Mouse (Mus musculus) left cerebral cortex, postnatal 14 days (tissue): ENCODE data around the gene Wipi1. TPM values are rescaled to one million over a fixed set of nuclear protein-coding genes. Genes with fewer than 3 reads are reported as not detected.

ENCODE experiments used
- DNase-seq, 2 experiments: peaks; one replicate each; pipeline ENCODE4 v3.0.0; 2021 to 2022; ENCODE audit warnings: low spot score in 2 of 2, mixed read lengths in 1 of 2
- intact Hi-C: fragments of 180-260 bp; cut with DNase I; formaldehyde crosslinking; loops from one replicate; pipeline ENCODE4 v1.15.1; 2025
- total RNA-seq, 2 experiments: library from RNA; stranded (reverse); gene quantifications; 2 replicates each; pipeline ENCODE4 v1.2.3; 2021

Wipi1 gene
- total RNA-seq, 2 experiments from 2014 or later: 21.8 to 22.2 TPM

DNA sequence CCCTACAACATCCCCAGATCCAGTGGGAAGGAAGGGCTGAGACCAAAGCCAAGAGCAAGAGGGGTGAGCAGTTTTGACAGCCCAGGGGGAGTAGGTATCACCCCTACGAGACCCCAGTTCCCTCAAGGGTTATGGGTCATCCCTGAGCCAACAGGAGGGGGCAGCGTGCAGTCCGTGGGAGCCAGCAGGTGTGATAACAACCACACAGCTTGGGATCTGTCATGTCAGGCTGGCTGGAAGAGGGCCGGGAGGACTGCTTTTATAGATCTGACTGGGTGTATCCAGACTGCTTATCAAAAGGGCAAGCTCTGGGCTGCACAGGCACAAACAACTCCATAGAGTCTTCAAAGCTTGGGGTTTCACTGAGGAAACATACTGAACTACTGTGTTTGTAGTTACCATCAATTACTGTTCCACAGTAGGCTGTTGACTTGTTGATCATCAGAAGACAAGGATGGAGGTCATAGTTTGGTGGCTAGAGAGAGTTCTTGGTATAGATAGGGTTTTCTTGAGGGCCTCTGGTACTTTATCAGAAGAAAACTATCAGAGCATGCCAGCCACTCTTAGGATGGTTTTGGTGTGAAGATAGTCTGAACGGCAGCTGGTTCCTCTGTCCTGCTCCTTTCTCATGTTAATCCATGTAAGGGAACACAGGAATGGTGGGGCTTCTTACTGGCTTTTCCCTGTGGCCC is 62.0 kb downstream of the Wipi1 start:
- intact Hi-C loops: no loop called here
- DNase-seq: no peak

DNA sequence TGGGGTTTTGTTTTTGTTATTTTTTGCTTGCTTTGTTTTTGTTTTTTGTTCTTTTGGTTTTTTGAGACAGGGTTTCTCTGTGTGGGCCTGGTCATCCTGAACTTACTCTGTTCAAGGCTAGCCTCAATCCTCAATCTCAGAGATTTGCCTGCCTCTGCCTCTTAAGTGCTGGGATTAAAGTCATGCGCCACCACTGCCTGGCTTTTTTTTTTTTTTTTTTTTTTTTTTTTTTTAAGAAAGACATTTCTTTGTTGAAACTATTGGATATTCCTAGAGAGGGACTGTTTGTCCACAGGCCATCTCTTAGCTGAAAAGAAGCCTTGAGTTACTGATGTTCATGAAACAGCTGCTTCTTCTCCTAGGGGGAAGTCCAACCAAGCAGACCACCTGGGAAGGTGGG is 64.1 kb downstream of the Wipi1 start:
- DNase-seq: no peak
- intact Hi-C loops: no loop called here

DNA sequence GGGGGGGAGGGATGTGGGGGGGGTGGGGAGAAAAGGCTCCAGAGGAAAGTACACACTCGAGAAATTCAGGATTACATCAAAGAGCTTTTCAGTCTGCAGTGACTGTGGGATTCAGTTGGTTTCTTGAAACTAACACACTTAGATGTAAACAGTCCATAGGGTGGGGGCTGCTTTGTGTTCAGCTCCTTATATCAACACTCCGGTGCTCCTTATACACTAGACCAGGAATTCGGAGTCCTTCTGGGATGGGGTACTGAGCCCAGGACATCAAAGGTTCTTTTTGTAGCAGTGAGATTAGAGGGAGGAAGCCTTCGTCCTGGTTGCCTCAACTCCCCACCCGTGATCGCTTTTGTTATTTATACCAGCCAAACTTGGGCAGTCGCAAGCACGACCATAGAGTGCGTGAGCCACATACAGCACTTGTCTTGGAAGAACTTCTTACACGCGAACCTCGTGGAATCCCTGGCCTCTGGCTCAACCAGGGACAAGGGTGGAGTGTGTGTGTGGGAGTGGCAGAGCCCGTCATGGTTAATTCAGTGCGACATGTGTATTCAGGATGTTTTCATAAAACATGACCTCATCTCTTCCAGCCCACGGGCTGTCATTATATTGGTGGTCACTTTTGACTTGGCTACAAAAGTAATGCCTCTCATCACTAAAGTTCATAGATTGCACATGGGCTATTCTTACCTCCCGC is 65.3 kb downstream of the Wipi1 start:
- no peak for DNase-seq
- intact Hi-C loops: no loop called here

DNA sequence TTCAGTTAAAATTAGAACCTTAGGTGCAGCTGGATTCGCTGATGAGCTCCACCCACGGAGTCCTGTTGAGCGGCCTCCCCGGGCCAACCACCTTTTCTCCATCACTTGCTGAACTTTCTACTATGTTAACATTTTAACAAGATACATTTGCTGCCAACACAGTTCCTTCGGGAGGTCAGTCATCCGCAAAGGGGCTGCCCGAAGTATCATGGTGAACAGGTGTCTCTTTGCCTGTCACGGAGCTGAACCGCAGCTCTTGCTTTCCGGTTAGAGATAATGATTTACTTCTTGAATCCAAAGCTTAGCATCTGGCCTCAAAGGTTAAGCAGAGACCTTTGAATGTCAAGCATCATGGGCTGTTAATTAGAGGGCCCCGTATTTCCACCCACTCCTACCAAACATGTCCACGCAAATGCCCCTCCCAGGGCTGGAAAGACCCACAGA is 66.0 kb downstream of the Wipi1 start:
- no peak for DNase-seq
- intact Hi-C loops: no loop called here

DNA sequence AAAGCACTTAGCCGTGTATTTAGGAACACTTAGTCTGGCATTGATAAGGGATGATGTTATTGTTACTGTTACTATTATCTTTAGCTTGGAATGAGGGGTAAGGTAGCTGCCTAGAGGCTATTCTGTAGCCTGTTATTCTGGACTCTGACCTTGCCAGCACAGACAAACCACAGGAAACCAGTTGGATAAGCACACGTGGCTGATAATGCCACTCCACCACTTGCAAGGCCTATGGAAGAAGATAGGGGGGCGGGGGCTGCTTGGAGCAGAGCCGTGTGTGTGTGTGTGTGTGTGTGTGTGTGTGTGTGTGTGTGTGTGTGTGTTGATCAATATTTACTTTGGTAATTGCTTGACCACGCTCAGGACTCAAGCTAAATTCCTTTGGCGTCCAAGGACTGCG is 66.5 kb downstream of the Wipi1 start:
- intact Hi-C loops: no loop called here
- DNase-seq: no peak

DNA sequence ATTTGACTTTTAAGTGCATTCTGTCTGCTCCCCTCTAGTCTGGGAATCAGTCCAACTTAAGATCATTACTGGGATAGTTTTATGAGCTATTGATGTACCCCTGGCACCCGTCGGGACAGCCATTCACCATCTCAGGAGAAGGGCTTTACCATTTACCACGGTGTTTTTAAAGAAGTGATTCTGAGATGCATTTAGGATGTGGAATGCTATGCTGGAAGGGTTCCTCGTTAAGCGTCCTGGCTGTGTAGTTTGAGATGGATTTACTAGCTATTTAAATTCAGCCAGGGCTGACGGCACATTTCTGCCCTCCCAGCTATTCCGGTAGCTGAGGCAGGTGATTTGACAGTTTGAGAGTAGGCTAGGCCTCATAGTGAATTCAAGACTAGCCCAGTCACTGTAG is 67.3 kb downstream of the Wipi1 start:
- intact Hi-C loops: no loop called here
- DNase-seq: no peak

DNA sequence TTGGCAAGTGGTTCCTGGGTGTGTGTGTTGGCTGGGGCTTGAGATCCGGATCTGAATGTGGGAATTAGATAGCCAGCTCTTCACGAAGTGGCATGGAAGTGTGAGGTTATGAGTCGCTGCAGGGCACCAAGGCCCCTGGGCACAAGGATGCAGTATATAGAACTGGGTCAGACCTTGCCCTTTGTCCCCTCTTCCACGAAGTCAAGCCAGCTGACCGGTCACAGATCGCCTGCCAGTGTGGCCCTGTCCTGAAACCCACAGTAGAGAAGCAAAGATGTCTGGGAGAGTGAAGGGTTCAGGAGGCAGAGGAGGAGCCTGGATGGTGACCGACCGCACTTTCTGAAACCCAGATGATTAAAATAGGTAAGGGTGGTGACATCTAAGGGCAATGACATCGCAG is 68.3 kb downstream of the Wipi1 start:
- intact Hi-C loops: no loop called here
- DNase-seq: no peak

DNA sequence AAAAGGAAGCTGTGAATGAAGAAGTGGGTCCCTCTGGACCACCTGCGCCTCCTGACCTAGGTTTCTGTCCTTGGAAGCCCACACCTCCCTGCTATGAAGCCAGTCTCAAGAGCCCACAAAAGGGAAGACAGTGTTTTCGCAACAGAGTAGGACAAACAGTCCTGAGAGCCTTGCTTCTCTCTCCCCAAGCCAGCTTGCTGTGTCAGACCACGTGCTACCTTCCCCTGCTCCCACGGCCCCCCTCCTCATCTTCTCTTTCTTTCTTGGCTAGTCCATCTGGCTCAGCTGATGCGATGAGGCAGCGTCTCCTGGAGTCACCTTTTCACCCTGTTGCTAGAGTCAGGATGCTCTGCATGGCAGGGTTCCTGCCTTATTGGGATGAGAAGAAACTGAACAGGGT is 72.5 kb downstream of the Wipi1 start:
- peak in 1 of 2 experiments; percentile 6 for DNase-seq
- intact Hi-C loops: no loop called here

DNA sequence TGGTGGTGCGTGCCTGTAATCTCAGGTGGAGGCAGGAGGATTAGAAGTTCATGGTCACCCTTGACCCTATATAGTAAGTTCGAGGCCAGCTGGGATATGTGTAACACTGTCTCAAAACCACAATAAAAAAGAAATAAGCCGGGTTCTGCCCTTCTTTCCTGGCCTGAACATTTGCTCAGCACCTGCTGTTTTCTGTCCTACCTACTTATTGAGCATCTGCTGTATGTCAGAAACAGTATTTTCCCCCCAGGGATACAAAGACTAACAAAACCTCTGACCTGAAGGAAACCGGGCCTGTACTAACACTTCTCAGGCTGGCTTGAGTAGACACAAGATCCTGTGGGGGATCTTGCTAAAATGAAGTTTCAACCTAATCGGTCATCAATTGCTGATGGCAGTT is 74.8 kb downstream of the Wipi1 start:
- intact Hi-C loops: no loop called here
- DNase-seq: no peak

DNA sequence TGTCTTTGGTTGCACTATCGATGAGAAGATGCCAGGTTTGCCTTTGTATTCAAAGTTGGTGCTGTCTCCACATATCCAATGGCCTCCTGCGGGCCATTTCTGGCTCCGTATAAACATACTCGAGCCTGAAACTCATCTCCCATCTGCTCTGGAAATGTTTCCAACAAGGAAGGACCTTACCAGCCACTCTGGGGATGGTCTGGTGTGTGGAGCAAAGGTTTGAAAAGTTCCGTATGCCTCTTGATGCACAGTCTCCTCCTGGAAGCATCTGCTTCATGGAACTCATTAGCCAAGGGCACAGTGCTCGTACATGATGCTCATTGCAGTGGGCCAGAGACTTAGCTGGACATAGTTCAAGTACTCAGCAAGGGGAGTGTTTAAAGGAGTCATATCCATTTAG is 75.8 kb downstream of the Wipi1 start:
- intact Hi-C loops: no loop called here
- DNase-seq: no peak

DNA sequence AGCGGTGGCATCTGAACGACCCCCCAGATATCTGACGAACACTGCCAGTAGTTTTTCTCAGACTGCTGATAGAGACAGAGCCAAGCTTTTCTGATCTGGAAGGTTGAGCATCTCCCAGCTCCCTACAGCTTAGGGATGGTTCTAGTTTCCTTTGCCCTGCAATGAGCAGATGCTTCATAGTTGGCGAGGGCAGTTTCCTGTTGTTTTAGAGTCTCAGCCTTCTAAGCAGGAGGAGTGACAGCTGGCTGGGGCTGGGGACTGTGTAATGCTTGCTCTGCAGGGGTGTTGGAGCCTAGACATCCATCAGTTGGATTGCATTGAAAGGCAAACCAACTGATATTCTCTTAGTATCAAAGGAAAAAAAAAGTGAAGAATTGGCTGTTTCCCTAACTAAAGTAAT is 81.7 kb downstream of the Wipi1 start:
- no peak for DNase-seq
- intact Hi-C loops: no loop called here

DNA sequence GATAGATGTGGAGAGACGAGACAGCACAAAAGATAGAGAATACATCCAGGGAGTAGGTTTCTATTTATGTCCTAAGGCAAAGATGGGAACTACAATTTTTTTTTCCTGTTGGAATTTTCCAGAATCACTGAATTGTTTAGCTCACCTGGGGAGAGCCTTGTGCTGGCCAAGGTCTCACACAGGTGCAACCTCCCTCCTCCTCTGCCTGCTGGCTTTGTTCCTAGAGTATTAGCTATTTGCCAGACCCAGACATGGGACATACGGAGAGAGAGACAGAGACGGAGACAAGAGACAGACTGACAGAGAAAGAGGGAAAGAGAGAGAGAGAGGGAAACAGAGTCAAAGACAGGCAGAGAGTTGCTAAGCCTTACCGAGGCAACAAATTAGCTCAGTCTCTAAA is 86.2 kb downstream of the Wipi1 start:
- intact Hi-C loops: no loop called here
- DNase-seq: no peak

DNA sequence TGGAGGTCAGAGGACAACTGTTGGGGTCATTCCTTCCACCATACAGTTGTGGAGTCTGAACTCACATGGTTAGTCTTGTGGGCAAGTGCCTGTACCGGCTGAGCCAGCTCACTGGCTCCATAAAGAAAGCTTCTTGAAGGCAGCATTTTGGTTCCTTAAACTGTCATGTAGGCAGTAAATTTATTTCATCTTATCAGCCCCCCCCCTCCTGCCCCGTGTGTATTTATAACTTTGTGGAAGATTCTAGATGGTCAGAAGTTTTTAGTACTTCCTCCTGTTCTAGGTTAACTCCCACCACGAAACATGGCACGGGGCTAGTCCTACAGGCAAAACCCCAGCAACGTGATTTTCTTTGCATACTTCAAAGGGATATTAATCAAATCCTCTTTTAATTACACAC is 86.9 kb downstream of the Wipi1 start:
- DNase-seq: no peak
- intact Hi-C loops: no loop called here

Other genes with a start within 250 kb of the Wipi1 start
- 10 to 100 TPM; 41.8 to 45.6 TPM for gene Gna13, start 249.1 kb downstream of the Wipi1 start, total RNA-seq
- not detected for gene 9930022D16Rik, start 198.1 kb downstream of the Wipi1 start, total RNA-seq
- gene Amz2, start 186.0 kb downstream of the Wipi1 start, total RNA-seq: 10 to 100 TPM; 61.9 to 62.2 TPM
- gene Arsg, start 138.6 kb downstream of the Wipi1 start, total RNA-seq: 1 to 10 TPM; 5.9 to 7.1 TPM
- 10 to 100 TPM in 1 of 2 experiments, 1 to 10 TPM in 1; 9.6 to 11.4 TPM for gene Slc16a6, start 138.4 kb downstream of the Wipi1 start, total RNA-seq
- gene Prkar1a, start 37.4 kb upstream of the Wipi1 start, total RNA-seq: 100 to 1,000 TPM; 470 to 506 TPM
- gene Fam20a, start 110.3 kb upstream of the Wipi1 start, total RNA-seq: 10 to 100 TPM; 17.1 to 19.1 TPM
- gene 1700012B07Rik, start 216.1 kb upstream of the Wipi1 start, total RNA-seq: not detected